Comparison of ENCODE assay signal across 9 mouse cellular contexts in the genomic region with DNA sequence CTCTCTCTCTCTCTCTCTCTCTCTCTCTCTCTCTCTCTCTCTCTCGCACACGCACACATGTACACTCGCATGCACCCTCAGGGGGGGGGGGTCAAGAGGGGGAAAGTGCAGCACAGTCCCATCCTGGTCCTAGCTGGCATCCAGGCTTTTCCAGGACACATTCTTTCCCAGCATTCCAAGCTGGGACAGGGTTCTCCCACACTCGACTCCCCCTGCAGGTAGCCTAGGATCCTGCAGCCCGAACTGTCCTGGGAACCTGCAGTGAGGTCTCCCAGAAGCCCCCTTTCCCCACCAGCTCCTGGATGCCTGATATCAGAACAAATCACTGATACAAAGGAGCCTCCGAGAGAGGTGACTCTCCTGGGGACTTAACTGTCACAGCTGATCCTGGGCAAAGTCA. TPM values are rescaled to one million over a fixed set of nuclear protein-coding genes. Genes with fewer than 3 reads are reported as not detected.
A peak's percentile ranks its signal among the peaks of the same experiment; 100 is the strongest.
DNase-seq lines count a peak whose midpoint lies in the region; ATAC-seq and TF ChIP-seq lines count a peak whose summit lies in the region.
"Had no signal": no experiment of that assay in that cellular context is flagged by ENCODE, and none has a peak within 500 bp of the region (broad histone marks: within the 10 kb centered on the region; RNA-seq: fewer than 3 reads in every experiment).

No protein-coding gene starts in this region.

- peak; percentile 55 for DNase-seq in gastrocnemius, adult 2 months
- DNase-seq in gastrocnemius, postnatal 36 days = no peak
- DNase-seq in midbrain, embryonic 11.5 days (ENCODE audit: low spot score, missing footprints) = peak; percentile 96
- DNase-seq in kidney, postnatal 36 days = peak; percentile 47 to 81
- peak; percentile 75 for DNase-seq in stomach, postnatal 0 days (ENCODE audit: low spot score)

- TF ChIP-seq POLR2A in bone marrow, adult 2 months (IDR thresholded peaks at IDR 0.05; ENCODE audit: borderline replicate concordance, control insufficient read depth, low read depth, low read length) = no peak

- TF ChIP-seq EP300 in stomach, postnatal 0 days (optimal IDR thresholded peaks at IDR 0.05) = no peak

- H3K27ac ChIP-seq in gastrocnemius, adult 2 months = no peak overlapping the region
- no peak overlapping the region for H3K27ac ChIP-seq in midbrain, embryonic 11.5 days (ENCODE audit: low read depth, low read length)
- no peak overlapping the region for H3K27ac ChIP-seq in midbrain, embryonic 15.5 days
- H3K27ac ChIP-seq in bone marrow, adult 2 months (ENCODE audit: control insufficient read depth, insufficient read depth, low read depth, low read length, poor library complexity) = no peak overlapping the region
- H3K27ac ChIP-seq in stomach, postnatal 0 days (replicated peaks) = peak overlapping the region; percentile 69
- H3K27ac ChIP-seq: heart, embryonic 15.5 days had no signal

- TF ChIP-seq CTCF in gastrocnemius, adult 2 months (IDR thresholded peaks at IDR 0.05) = peak; percentile 65
- peak; percentile 21; the same call in 1 of the 2 replicates for TF ChIP-seq CTCF in bone marrow, adult 2 months (IDR thresholded peaks at IDR 0.05; ENCODE audit: control insufficient read depth, insufficient read depth, low read length)
- TF ChIP-seq CTCF in stomach, postnatal 0 days (IDR thresholded peaks at IDR 0.05; ENCODE audit: low read depth) = peak; percentile 86

- intact Hi-C loops in gastrocnemius, adult 2 months (cut with DNase I) = loop anchor here (10.0 kb wide), 1 partner anchor 746 kb away; a partner anchor contains a TSS
- intact Hi-C loops in gastrocnemius, postnatal 36 days (cut with DNase I) = loop anchor here (5.0 kb wide), 1 partner anchor 448 kb away; no protein-coding TSS in a partner anchor

- no peak overlapping the region for H3K4me2 ChIP-seq in midbrain, embryonic 11.5 days
- no peak overlapping the region for H3K4me2 ChIP-seq in midbrain, embryonic 15.5 days
- H3K4me2 ChIP-seq in stomach, postnatal 0 days (replicated peaks; ENCODE audit: low read depth) = no peak overlapping the region
- H3K4me2 ChIP-seq: heart, embryonic 15.5 days had no signal

- no peaks in the 10 kb centered on the region for H3K9me3 ChIP-seq in midbrain, embryonic 11.5 days (ENCODE audit: control insufficient read depth, low read length)
- no peaks in the 10 kb centered on the region for H3K9me3 ChIP-seq in midbrain, embryonic 15.5 days
- H3K9me3 ChIP-seq in stomach, postnatal 0 days (ENCODE audit: control insufficient read depth, low read length) = no peaks in the 10 kb centered on the region
- H3K9me3 ChIP-seq: heart, embryonic 15.5 days had no signal

- peaks cover 4% of the 10 kb centered on the region; the same call in 1 of the 2 replicates for H3K4me1 ChIP-seq in midbrain, embryonic 11.5 days (ENCODE audit: control insufficient read depth, insufficient read depth, low read length)
- peaks cover 3% of the 10 kb centered on the region; the same call in 1 of the 2 replicates for H3K4me1 ChIP-seq in midbrain, embryonic 15.5 days
- no peaks in the 10 kb centered on the region; the same call in 1 of the 2 replicates for H3K4me1 ChIP-seq in bone marrow, adult 2 months (ENCODE audit: control insufficient read depth, insufficient read depth, low read length)
- H3K4me1 ChIP-seq in stomach, postnatal 0 days (replicated peaks; ENCODE audit: control insufficient read depth, insufficient read depth) = peaks cover 9% of the 10 kb centered on the region

- no peaks in the 10 kb centered on the region for H3K27me3 ChIP-seq in midbrain, embryonic 11.5 days (ENCODE audit: control insufficient read depth, insufficient read depth, low read length)
- H3K27me3 ChIP-seq in midbrain, embryonic 15.5 days (replicated peaks) = no peaks in the 10 kb centered on the region; the same call in 1 of the 2 replicates
- H3K27me3 ChIP-seq in stomach, postnatal 0 days (ENCODE audit: control insufficient read depth, insufficient read depth, low read length) = no peaks in the 10 kb centered on the region

- H3K36me3 ChIP-seq in midbrain, embryonic 11.5 days (ENCODE audit: control insufficient read depth, insufficient read depth, low read length) = no peaks in the 10 kb centered on the region
- no peaks in the 10 kb centered on the region for H3K36me3 ChIP-seq in midbrain, embryonic 15.5 days (replicated peaks)
- H3K36me3 ChIP-seq in stomach, postnatal 0 days (ENCODE audit: control insufficient read depth, insufficient read depth, low read length) = no peaks in the 10 kb centered on the region
- H3K36me3 ChIP-seq: heart, embryonic 15.5 days had no signal

- 9% methylated on average over 3 of the region's 6 CpGs for WGBS in midbrain, embryonic 11.5 days
- whole genome bisulfite sequencing in midbrain, embryonic 15.5 days = 10% methylated on average over 3 of the region's 6 CpGs
- WGBS in bone marrow, adult 2 months = 32% methylated on average over 3 of the region's 6 CpGs
- WGBS in stomach, postnatal 0 days = 11% methylated on average over 3 of the region's 6 CpGs

- no peak for ATAC-seq in midbrain, embryonic 11.5 days (ENCODE audit: low FRiP score)
- no peak for ATAC-seq in midbrain, embryonic 15.5 days (replicated peaks)
- no peak for ATAC-seq in stomach, postnatal 0 days (ENCODE audit: low FRiP score, low TSS enrichment)
- ATAC-seq in erythroblast, adult 5-6 weeks (replicated peaks; ENCODE audit: low FRiP score, poor library complexity, severe bottlenecking) = no peak

- no peak overlapping the region for H3K9ac ChIP-seq in midbrain, embryonic 11.5 days (ENCODE audit: low read length)
- no peak overlapping the region for H3K9ac ChIP-seq in midbrain, embryonic 15.5 days
- H3K9ac ChIP-seq in stomach, postnatal 0 days (ENCODE audit: low read length) = no peak overlapping the region
- H3K9ac ChIP-seq: heart, embryonic 15.5 days had no signal

- H3K4me3 ChIP-seq in gastrocnemius, adult 2 months = no peak overlapping the region
- H3K4me3 ChIP-seq in midbrain, embryonic 11.5 days (ENCODE audit: low read depth, low read length) = no peak overlapping the region
- no peak overlapping the region for H3K4me3 ChIP-seq in midbrain, embryonic 15.5 days
- no peak overlapping the region for H3K4me3 ChIP-seq in bone marrow, adult 2 months (replicated peaks; ENCODE audit: control insufficient read depth, low read depth, low read length)
- no peak overlapping the region for H3K4me3 ChIP-seq in stomach, postnatal 0 days (ENCODE audit: low read depth, low read length)
- H3K4me3 ChIP-seq: heart, embryonic 15.5 days had no signal

RNA-seq across cellular contexts. Expression of a gene that starts 16.4 kb away (rescaled TPM):
- not detected for total RNA-seq in gastrocnemius, adult 2 months (2021)
- total RNA-seq in gastrocnemius, postnatal 36 days (2021) = not detected
- not detected in 2 replicates for polyA plus RNA-seq in midbrain, embryonic 11.5 days (2014; fragmentation: Nextera tagmentation; extraction: Ambion mirVana)
- not detected in 2 replicates for polyA plus RNA-seq in midbrain, embryonic 15.5 days (2015; fragmentation: Nextera tagmentation; extraction: Ambion mirVana)
- polyA plus RNA-seq in bone marrow, adult 2 months (2011; ENCODE audit: insufficient read depth, insufficient read length, low replicate concordance, missing spikeins) = not detected in 2 replicates
- 49.3 and 73.4 TPM in 2 replicates for polyA plus RNA-seq in stomach, postnatal 0 days (2015; fragmentation: Nextera tagmentation; extraction: Ambion mirVana)
- not detected in 2 replicates for total RNA-seq in erythroblast, adult 5-6 weeks (2015; ENCODE audit: low replicate concordance)
- total RNA-seq in erythroblast, adult 5-6 weeks (2017; ENCODE audit: low replicate concordance) = not detected in 2 replicates

RNA-seq across cellular contexts. Expression of a gene that starts 30.4 kb away (rescaled TPM):
- not detected for total RNA-seq in gastrocnemius, adult 2 months (2021)
- under 1 TPM in 1 of 2 experiments, not detected in 1; 0.13 TPM for total RNA-seq in gastrocnemius, postnatal 36 days (2021)
- 0.18 and 0.25 TPM in 2 replicates for polyA plus RNA-seq in midbrain, embryonic 11.5 days (2014; fragmentation: Nextera tagmentation; extraction: Ambion mirVana)
- polyA plus RNA-seq in midbrain, embryonic 15.5 days (2015; fragmentation: Nextera tagmentation; extraction: Ambion mirVana) = 0.11 and 0.13 TPM in 2 replicates
- polyA plus RNA-seq in bone marrow, adult 2 months (2011; ENCODE audit: insufficient read depth, insufficient read length, low replicate concordance, missing spikeins) = not detected in 2 replicates
- polyA plus RNA-seq in stomach, postnatal 0 days (2015; fragmentation: Nextera tagmentation; extraction: Ambion mirVana) = 12.2 and 14.3 TPM in 2 replicates
- not detected in 2 replicates for total RNA-seq in erythroblast, adult 5-6 weeks (2015; ENCODE audit: low replicate concordance)
- not detected in 2 replicates for total RNA-seq in erythroblast, adult 5-6 weeks (2017; ENCODE audit: low replicate concordance)

RNA-seq across cellular contexts. Expression of a gene that starts 33.7 kb away (rescaled TPM):
- total RNA-seq in gastrocnemius, adult 2 months (2021) = not detected
- 1 to 10 TPM in 1 of 2 experiments, under 1 TPM in 1; 0.30 to 1.0 TPM for total RNA-seq in gastrocnemius, postnatal 36 days (2021)
- 9.2 and 10.2 TPM in 2 replicates for polyA plus RNA-seq in midbrain, embryonic 11.5 days (2014; fragmentation: Nextera tagmentation; extraction: Ambion mirVana)
- polyA plus RNA-seq in midbrain, embryonic 15.5 days (2015; fragmentation: Nextera tagmentation; extraction: Ambion mirVana) = 1.8 and 2.0 TPM in 2 replicates
- polyA plus RNA-seq in bone marrow, adult 2 months (2011; ENCODE audit: insufficient read depth, insufficient read length, low replicate concordance, missing spikeins) = 1.0 TPM in 1 of 2 replicates, not detected in the other
- 1,902 and 1,960 TPM in 2 replicates for polyA plus RNA-seq in stomach, postnatal 0 days (2015; fragmentation: Nextera tagmentation; extraction: Ambion mirVana)
- not detected in 2 replicates for total RNA-seq in erythroblast, adult 5-6 weeks (2015; ENCODE audit: low replicate concordance)
- total RNA-seq in erythroblast, adult 5-6 weeks (2017; ENCODE audit: low replicate concordance) = not detected in 2 replicates

RNA-seq across cellular contexts. Expression of a gene that starts 46.0 kb away (rescaled TPM):
- total RNA-seq in gastrocnemius, adult 2 months (2021) = not detected
- total RNA-seq in gastrocnemius, postnatal 36 days (2021) = under 1 TPM in 1 of 2 experiments, not detected in 1; 0.12 TPM
- not detected in 2 replicates for polyA plus RNA-seq in midbrain, embryonic 11.5 days (2014; fragmentation: Nextera tagmentation; extraction: Ambion mirVana)
- polyA plus RNA-seq in midbrain, embryonic 15.5 days (2015; fragmentation: Nextera tagmentation; extraction: Ambion mirVana) = 0.18 and 0.90 TPM in 2 replicates
- polyA plus RNA-seq in bone marrow, adult 2 months (2011; ENCODE audit: insufficient read depth, insufficient read length, low replicate concordance, missing spikeins) = not detected in 2 replicates
- 4,471 and 4,814 TPM in 2 replicates for polyA plus RNA-seq in stomach, postnatal 0 days (2015; fragmentation: Nextera tagmentation; extraction: Ambion mirVana)
- total RNA-seq in erythroblast, adult 5-6 weeks (2015; ENCODE audit: low replicate concordance) = not detected in 2 replicates
- not detected in 2 replicates for total RNA-seq in erythroblast, adult 5-6 weeks (2017; ENCODE audit: low replicate concordance)

RNA-seq across cellular contexts. Expression of a gene that starts 57.4 kb away (rescaled TPM):
- under 1 TPM in 1 of 2 experiments, not detected in 1; 0.33 TPM for total RNA-seq in gastrocnemius, adult 2 months (2021)
- total RNA-seq in gastrocnemius, postnatal 36 days (2021) = 1 to 10 TPM in 1 of 2 experiments, not detected in 1; 1.3 TPM
- polyA plus RNA-seq in midbrain, embryonic 11.5 days (2014; fragmentation: Nextera tagmentation; extraction: Ambion mirVana) = 5.0 and 5.6 TPM in 2 replicates
- 3.3 and 4.4 TPM in 2 replicates for polyA plus RNA-seq in midbrain, embryonic 15.5 days (2015; fragmentation: Nextera tagmentation; extraction: Ambion mirVana)
- polyA plus RNA-seq in bone marrow, adult 2 months (2011; ENCODE audit: insufficient read depth, insufficient read length, low replicate concordance, missing spikeins) = 2.0 and 5.6 TPM in 2 replicates
- 715 and 753 TPM in 2 replicates for polyA plus RNA-seq in stomach, postnatal 0 days (2015; fragmentation: Nextera tagmentation; extraction: Ambion mirVana)
- total RNA-seq in erythroblast, adult 5-6 weeks (2015; ENCODE audit: low replicate concordance) = 2.3 TPM in 1 of 2 replicates, not detected in the other
- total RNA-seq in erythroblast, adult 5-6 weeks (2017; ENCODE audit: low replicate concordance) = 2.8 TPM in 1 of 2 replicates, not detected in the other

Comparison
In these comparisons a context has a peak if more than half of its experiments do, and no peak if none do; other contexts are left out.
1. DNase-seq: peak in gastrocnemius, adult 2 months (single experiment), midbrain, embryonic 11.5 days (single experiment), kidney, postnatal 36 days (2 of 2) and stomach, postnatal 0 days (single experiment); none in gastrocnemius, postnatal 36 days (0 of 2).
2. CTCF ChIP-seq: peak in every context shown above with its lines; median percentile 86 in stomach, postnatal 0 days; 65 in gastrocnemius, adult 2 months; 21 in bone marrow, adult 2 months.
3. RNA of a gene that starts 16.4 kb away (polyA plus RNA-seq): 49.3 to 73.4 TPM in stomach, postnatal 0 days; not detected in midbrain, embryonic 11.5 days, not detected in midbrain, embryonic 15.5 days and not detected in bone marrow, adult 2 months; every median in the first group is over 10 times any median in the second.
4. RNA of a gene that starts 30.4 kb away (polyA plus RNA-seq): 12.2 to 14.3 TPM in stomach, postnatal 0 days; not detected in bone marrow, adult 2 months, 0.18 to 0.25 TPM in midbrain, embryonic 11.5 days and 0.11 to 0.13 TPM in midbrain, embryonic 15.5 days; every median in the first group is over 10 times any median in the second.
5. RNA of a gene that starts 33.7 kb away (polyA plus RNA-seq): 1,902 to 1,960 TPM in stomach, postnatal 0 days; 9.2 to 10.2 TPM in midbrain, embryonic 11.5 days, 1.8 to 2.0 TPM in midbrain, embryonic 15.5 days and 1.0 TPM in bone marrow, adult 2 months; every median in the first group is over 100 times any median in the second.